Mouse (Mus musculus): ENCODE results near the gene Lcat.

Gene Lcat

GRCm38 (mm10) chr8:105942542-105942941 is 640 bp downstream of the Lcat start:
- DNase-seq: no peak

- no peak for DNase-seq
Measured at GRCm38 (mm10) chr8:105942026-105942425, 1.2 kb downstream of the Lcat start.

GRCm38 (mm10) chr8:105938306-105938669 is 4.9 kb downstream of the Lcat start, which contains the start of gene Psmb10:
Psmb10 (minus strand) TSS chr8:105938444.
- peak in 1 of 2 experiments; percentile 34 for DNase-seq

GRCm38 (mm10) chr8:105937496-105938305 is 5.5 kb downstream of the Lcat start:
- DNase-seq: peak; percentile 31 to 52

GRCm38 (mm10) chr8:105936866-105937475 is 6.2 kb downstream of the Lcat start:
- peak; percentile 67 to 77 for DNase-seq

- DNase-seq: no peak
Measured at GRCm38 (mm10) chr8:105935863-105936603, 7.1 kb downstream of the Lcat start.

- no peak for DNase-seq
Measured at GRCm38 (mm10) chr8:105935105-105935504, 8.1 kb downstream of the Lcat start.

- no peak for DNase-seq
Measured at GRCm38 (mm10) chr8:105933762-105934161, 9.4 kb downstream of the Lcat start, which contains the start of gene Ctrl. Ctrl (minus strand) TSS chr8:105933862.

GRCm38 (mm10) chr8:105932525-105932924 is 10.7 kb downstream of the Lcat start:
- no peak for DNase-seq

GRCm38 (mm10) chr8:105931271-105931670 is 11.9 kb downstream of the Lcat start:
- no peak for DNase-seq

- DNase-seq: peak; percentile 51 to 64
Measured at GRCm38 (mm10) chr8:105930602-105931001, 12.6 kb downstream of the Lcat start.

- no peak for DNase-seq
Measured at GRCm38 (mm10) chr8:105925123-105925522, 18.1 kb downstream of the Lcat start.

GRCm38 (mm10) chr8:105919390-105919789 is 23.8 kb downstream of the Lcat start:
- DNase-seq: no peak

- DNase-seq: no peak
Measured at GRCm38 (mm10) chr8:105900941-105901616, 42.1 kb downstream of the Lcat start.

GRCm38 (mm10) chr8:105900180-105900940 is 42.8 kb downstream of the Lcat start, which contains the start of gene Pskh1:
Pskh1 (plus strand) TSS chr8:105900441.
- peak; percentile 82 to 84 for DNase-seq

- DNase-seq: no peak
Measured at GRCm38 (mm10) chr8:105897801-105898480, 45.2 kb downstream of the Lcat start.

GRCm38 (mm10) chr8:105893339-105893738 is 49.8 kb downstream of the Lcat start, which contains the start of gene Nrn1l:
Nrn1l (plus strand) TSS chr8:105893567.
- DNase-seq: no peak

GRCm38 (mm10) chr8:105892432-105892831 is 50.8 kb downstream of the Lcat start:
- DNase-seq: no peak

GRCm38 (mm10) chr8:105890870-105891269 is 52.3 kb downstream of the Lcat start:
- no peak for DNase-seq

- no peak for DNase-seq
Measured at GRCm38 (mm10) chr8:105889756-105890465, 53.3 kb downstream of the Lcat start.

Measured in thymus, adult 18-20 months (tissue).